Mouse (Mus musculus) E14TG2a.4 (cell line): ENCODE measurements around the gene Csk.

Experiments used
- CTCF ChIP-seq: conservative IDR thresholded peaks from 2 replicates; pipeline ENCODE4 v1.5.1; 2014; ENCODE audit warnings: low read length
- POU5F1 ChIP-seq: IDR thresholded peaks from 2 replicates; pipeline ENCODE4 v1.6.1; 2014; ENCODE audit warnings: low read length, borderline replicate concordance

GRCm38 (mm10) chr9:57609803-57610202 lies 43.6 kb downstream of the Csk start:
- TF ChIP-seq CTCF (no peak), POU5F1 (no peak)
